Mouse (Mus musculus): ENCODE measurements around the gene Raet1e. TPM values are rescaled to one million over a fixed set of nuclear protein-coding genes. Genes with fewer than 3 reads are reported as not detected.
"Not testable (repeated sequence)": the region's sequence is repeated elsewhere in the genome, so short reads cannot be mapped to it uniquely, and the experiment has no call there.

Raet1e gene
- polyA plus RNA-seq, 1 experiment from 2014 or later: 0.98 TPM

GRCm38 (mm10) chr10:22176515-22176914 is 18.1 kb downstream of the Raet1e start:
- H3K4me1 ChIP-seq (replicated peaks; ENCODE audit: control insufficient read depth, insufficient read depth, low read length); ATAC-seq (ENCODE audit: low FRiP score); H3K27me3 ChIP-seq (ENCODE audit: control insufficient read depth, insufficient read depth, low read length); H3K4me3 ChIP-seq (replicated peaks; ENCODE audit: low read length); H3K27ac ChIP-seq; H3K9ac ChIP-seq; H3K36me3 ChIP-seq (replicated peaks; ENCODE audit: control insufficient read depth, insufficient read depth); H3K4me2 ChIP-seq (replicated peaks); H3K9me3 ChIP-seq (ENCODE audit: control insufficient read depth, low read length); DNase-seq (ENCODE audit: low spot score): not testable (repeated sequence)
- WGBS: 100% methylated on average over 2 of the region's 2 CpGs

- H3K4me2 ChIP-seq (replicated peaks): peak overlapping the region; percentile 33
- H3K9me3 ChIP-seq (ENCODE audit: control insufficient read depth, low read length): not testable (repeated sequence)
Observed at GRCm38 (mm10) chr10:22191035-22191434, 32.7 kb downstream of the Raet1e start.

GRCm38 (mm10) chr10:22201352-22201751 is 43.0 kb downstream of the Raet1e start:
- DNase-seq (ENCODE audit: low spot score); ATAC-seq (ENCODE audit: low FRiP score); H3K4me3 ChIP-seq (replicated peaks; ENCODE audit: low read length); H3K27ac ChIP-seq; H3K4me1 ChIP-seq (replicated peaks; ENCODE audit: control insufficient read depth, insufficient read depth, low read length); H3K27me3 ChIP-seq (ENCODE audit: control insufficient read depth, insufficient read depth, low read length); H3K4me2 ChIP-seq (replicated peaks); H3K9ac ChIP-seq; H3K9me3 ChIP-seq (ENCODE audit: control insufficient read depth, low read length); H3K36me3 ChIP-seq (replicated peaks; ENCODE audit: control insufficient read depth, insufficient read depth): not testable (repeated sequence)
- no CpG with 5 or more reads among the region's 3 CpGs for WGBS

More at GRCm38 (mm10) chr10:22191035-22191434, 32.7 kb downstream of the Raet1e start:
- not testable (repeated sequence) for DNase-seq (ENCODE audit: low spot score); H3K27ac ChIP-seq; H3K4me3 ChIP-seq (replicated peaks; ENCODE audit: low read length); H3K4me1 ChIP-seq (replicated peaks; ENCODE audit: control insufficient read depth, insufficient read depth, low read length); H3K36me3 ChIP-seq (replicated peaks; ENCODE audit: control insufficient read depth, insufficient read depth); H3K27me3 ChIP-seq (ENCODE audit: control insufficient read depth, insufficient read depth, low read length); H3K9ac ChIP-seq
- 5% methylated on average over 6 of the region's 10 CpGs for WGBS
- ATAC-seq (ENCODE audit: low FRiP score): peak; percentile 77

GRCm38 (mm10) chr10:22202784-22203583 is 44.6 kb downstream of the Raet1e start:
- H3K27ac ChIP-seq; H3K4me3 ChIP-seq (replicated peaks; ENCODE audit: low read length); H3K4me2 ChIP-seq (replicated peaks); H3K4me1 ChIP-seq (replicated peaks; ENCODE audit: control insufficient read depth, insufficient read depth, low read length); DNase-seq (ENCODE audit: low spot score); H3K9me3 ChIP-seq (ENCODE audit: control insufficient read depth, low read length); H3K27me3 ChIP-seq (ENCODE audit: control insufficient read depth, insufficient read depth, low read length); H3K36me3 ChIP-seq (replicated peaks; ENCODE audit: control insufficient read depth, insufficient read depth); H3K9ac ChIP-seq: not testable (repeated sequence)
- peak; percentile 70; the same call in 1 of the 2 replicates for ATAC-seq (ENCODE audit: low FRiP score)
- no CpG with 5 or more reads among the region's 2 CpGs for WGBS

- not testable (repeated sequence) for ATAC-seq (ENCODE audit: low FRiP score); H3K9me3 ChIP-seq (ENCODE audit: control insufficient read depth, low read length); H3K27me3 ChIP-seq (ENCODE audit: control insufficient read depth, insufficient read depth, low read length); H3K36me3 ChIP-seq (replicated peaks; ENCODE audit: control insufficient read depth, insufficient read depth); DNase-seq (ENCODE audit: low spot score); H3K9ac ChIP-seq; H3K4me2 ChIP-seq (replicated peaks); H3K4me1 ChIP-seq (replicated peaks; ENCODE audit: control insufficient read depth, insufficient read depth, low read length); H3K27ac ChIP-seq; H3K4me3 ChIP-seq (replicated peaks; ENCODE audit: low read length)
- WGBS: 61% methylated on average over 1 of the region's 1 CpGs
Observed at GRCm38 (mm10) chr10:22206443-22206842, 48.1 kb downstream of the Raet1e start.

GRCm38 (mm10) chr10:22212012-22212696 is 53.8 kb downstream of the Raet1e start:
- H3K4me2 ChIP-seq (replicated peaks); H3K4me3 ChIP-seq (replicated peaks; ENCODE audit: low read length); H3K36me3 ChIP-seq (replicated peaks; ENCODE audit: control insufficient read depth, insufficient read depth); H3K27me3 ChIP-seq (ENCODE audit: control insufficient read depth, insufficient read depth, low read length); H3K27ac ChIP-seq; H3K4me1 ChIP-seq (replicated peaks; ENCODE audit: control insufficient read depth, insufficient read depth, low read length); H3K9ac ChIP-seq; H3K9me3 ChIP-seq (ENCODE audit: control insufficient read depth, low read length): not testable (repeated sequence)
- DNase-seq (ENCODE audit: low spot score): peak; percentile 25
- peak; percentile 32; the same call in 1 of the 2 replicates for ATAC-seq (ENCODE audit: low FRiP score)
- WGBS: 3% methylated on average over 8 of the region's 11 CpGs

GRCm38 (mm10) chr10:22223474-22224349 is 65.3 kb downstream of the Raet1e start:
- not testable (repeated sequence) for DNase-seq (ENCODE audit: low spot score); H3K9me3 ChIP-seq (ENCODE audit: control insufficient read depth, low read length); H3K27me3 ChIP-seq (ENCODE audit: control insufficient read depth, insufficient read depth, low read length); H3K27ac ChIP-seq; H3K9ac ChIP-seq; H3K4me3 ChIP-seq (replicated peaks; ENCODE audit: low read length); H3K36me3 ChIP-seq (replicated peaks; ENCODE audit: control insufficient read depth, insufficient read depth); H3K4me1 ChIP-seq (replicated peaks; ENCODE audit: control insufficient read depth, insufficient read depth, low read length); H3K4me2 ChIP-seq (replicated peaks)
- ATAC-seq (ENCODE audit: low FRiP score): peak; percentile 73; the same call in 1 of the 2 replicates
- WGBS: no CpG with 5 or more reads among the region's 7 CpGs

- Histone ChIP-seq H3K36me3 (replicated peaks; ENCODE audit: control insufficient read depth, insufficient read depth) (no peaks in the 10 kb centered on the region), H3K27ac (no peak overlapping the region), H3K27me3 (ENCODE audit: control insufficient read depth, insufficient read depth, low read length) (no peaks in the 10 kb centered on the region), H3K9ac (no peak overlapping the region), H3K4me1 (replicated peaks; ENCODE audit: control insufficient read depth, insufficient read depth, low read length) (no peaks in the 10 kb centered on the region), H3K9me3 (ENCODE audit: control insufficient read depth, low read length) (peaks cover 9% of the 10 kb centered on the region; the same call in 1 of the 2 replicates), H3K4me3 (replicated peaks; ENCODE audit: low read length) (no peak overlapping the region), H3K4me2 (replicated peaks) (no peak overlapping the region)
- ATAC-seq (ENCODE audit: low FRiP score) (no peak), DNase-seq (ENCODE audit: low spot score) (no peak)
- 91% methylated on average over 8 of the region's 8 CpGs for WGBS
Observed at GRCm38 (mm10) chr10:22265060-22265459, 106.7 kb downstream of the Raet1e start.
